Mouse (Mus musculus) kidney, postnatal 14 days (tissue): Measurements from ENCODE around the gene Tomm5.
"Not testable (repeated sequence)": the region's sequence is repeated elsewhere in the genome, so short reads cannot be mapped to it uniquely, and the experiment has no call there.

Source experiments
- DNase-seq: peaks from one replicate; pipeline ENCODE4 v3.0.0; 2022; ENCODE audit warnings: mixed read lengths

Gene Tomm5

DNA sequence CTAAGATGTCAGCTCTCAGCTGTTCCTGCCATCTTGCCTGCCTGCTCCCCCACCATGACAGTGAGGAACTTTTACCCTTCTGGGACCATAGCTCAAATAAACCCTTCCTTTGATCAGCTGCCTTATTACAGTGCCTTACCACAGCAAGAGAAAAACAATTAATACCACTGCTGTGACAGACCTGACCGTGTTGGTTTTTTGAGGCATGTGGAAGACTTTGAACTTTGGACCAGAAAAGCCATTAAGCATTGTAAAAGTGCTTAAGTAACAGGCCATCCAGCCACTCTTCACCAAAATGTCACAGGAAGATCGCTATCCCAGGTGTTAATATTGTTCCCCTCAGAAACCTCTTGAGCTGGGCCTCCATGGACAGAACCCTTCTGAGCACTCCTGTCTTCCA is 43.3 kb downstream of the Tomm5 start:
- DNase-seq: no peak

- not testable (repeated sequence) for DNase-seq
Measured at GRCm38 (mm10) chr4:45063836-45064235, 44.1 kb downstream of the Tomm5 start.

GRCm38 (mm10) chr4:45055451-45055850 is 52.5 kb downstream of the Tomm5 start:
- no peak for DNase-seq
